Mouse (Mus musculus): Measurements from ENCODE around the gene Arhgap20.

The Arhgap20 gene

DNA sequence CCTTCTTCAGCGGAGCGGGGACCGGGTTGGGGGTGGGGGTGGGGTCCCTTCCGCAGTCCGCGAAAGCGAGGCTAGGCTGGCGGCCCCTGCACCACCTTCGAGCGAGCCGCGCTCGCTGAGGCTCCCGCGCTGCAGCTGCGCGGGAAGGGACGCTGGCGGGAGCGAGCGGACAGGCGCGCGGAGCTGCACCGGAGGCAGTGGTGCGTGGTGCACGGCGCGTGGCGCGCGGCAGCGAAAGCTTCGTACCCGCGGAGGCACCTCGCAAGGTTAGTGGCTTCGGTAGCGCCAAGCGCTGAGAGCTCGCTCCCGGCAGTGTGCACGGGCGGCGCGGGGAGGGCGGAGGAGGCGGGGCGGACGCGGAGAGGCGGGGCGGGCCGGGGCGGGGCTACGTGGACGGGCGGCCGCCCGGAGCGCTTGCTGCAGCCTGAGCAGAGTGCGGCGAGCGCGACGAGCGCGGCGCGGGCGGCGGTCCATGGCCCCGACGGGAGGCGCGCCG is at the start of gene Arhgap20:
Gene Arhgap20, plus strand, starts transcription at position 417 of the 496 bp plus-strand sequence.
- in situ Hi-C loops (cut with MboI; ENCODE audit: low sequenced_read_pairs): loop anchor here (10.0 kb wide), 1 partner anchor 430 kb away; no protein-coding TSS in a partner anchor

DNA sequence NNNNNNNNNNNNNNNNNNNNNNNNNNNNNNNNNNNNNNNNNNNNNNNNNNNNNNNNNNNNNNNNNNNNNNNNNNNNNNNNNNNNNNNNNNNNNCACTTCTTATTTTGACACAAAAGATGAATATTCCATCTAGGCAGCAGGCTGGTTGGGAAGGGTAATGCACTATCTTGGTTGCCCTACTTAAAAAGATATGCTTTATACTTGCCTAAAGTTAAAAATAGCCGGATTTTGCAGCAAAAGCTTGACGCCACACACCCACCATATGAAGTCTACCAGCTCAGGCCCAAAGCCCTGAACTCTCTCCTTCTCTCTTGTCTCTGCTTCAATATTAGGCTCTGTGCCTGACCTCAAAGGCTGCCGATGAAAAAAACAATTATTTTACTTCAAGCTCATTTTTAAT is 46.3 kb upstream of the Arhgap20 start:
- in situ Hi-C loops (cut with MboI; ENCODE audit: low sequenced_read_pairs): no loop called here

DNA sequence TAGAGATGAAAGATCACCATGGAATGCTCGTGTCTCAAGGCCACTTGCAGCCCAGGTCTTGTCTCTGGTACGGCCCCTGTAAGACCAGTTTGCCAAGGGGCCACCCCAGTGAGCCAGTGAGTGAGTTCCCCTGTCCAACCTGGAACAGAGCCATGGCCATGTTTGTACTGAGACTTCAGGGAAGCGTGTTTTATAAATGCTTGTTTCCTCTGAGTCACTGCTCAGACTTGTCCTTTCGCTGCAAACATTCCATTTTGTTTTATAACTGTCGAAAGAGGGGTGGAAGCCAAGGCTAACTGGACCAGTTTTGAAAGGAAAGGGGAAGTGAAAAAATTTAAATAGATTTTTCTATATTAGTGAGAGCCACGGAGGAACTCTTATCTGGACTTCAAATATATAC is 37.2 kb upstream of the Arhgap20 start:
- in situ Hi-C loops (cut with MboI; ENCODE audit: low sequenced_read_pairs): no loop called here

- in situ Hi-C loops (cut with MboI; ENCODE audit: low sequenced_read_pairs): no loop called here
Measured at GRCm38 (mm10) chr9:51735180-51736034, 29.7 kb upstream of the Arhgap20 start.

- in situ Hi-C loops (cut with MboI; ENCODE audit: low sequenced_read_pairs): no loop called here
Measured at GRCm38 (mm10) chr9:51736750-51737368, 28.3 kb upstream of the Arhgap20 start.

DNA sequence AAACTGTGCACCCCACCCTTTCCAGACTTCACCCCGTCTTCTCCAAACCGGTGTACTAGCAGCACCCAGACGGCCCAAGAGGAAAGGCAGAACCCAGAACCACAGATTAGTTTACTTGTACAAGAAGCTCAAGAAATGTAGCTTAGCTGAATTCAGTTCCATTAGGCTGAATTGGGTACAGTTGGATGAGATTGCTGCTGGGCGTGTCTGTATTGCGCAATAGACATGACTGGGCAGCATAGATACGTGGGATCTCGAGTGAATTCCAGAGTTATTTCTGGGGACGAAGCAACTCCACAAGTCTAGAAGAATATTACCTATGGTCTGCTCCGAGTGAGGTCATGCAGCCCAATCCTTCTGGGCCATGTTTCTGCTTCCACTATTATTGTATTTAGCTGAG is 26.8 kb upstream of the Arhgap20 start:
- in situ Hi-C loops (cut with MboI; ENCODE audit: low sequenced_read_pairs): no loop called here

GRCm38 (mm10) chr9:51739826-51740225 is 25.3 kb upstream of the Arhgap20 start:
- in situ Hi-C loops (cut with MboI; ENCODE audit: low sequenced_read_pairs): no loop called here

GRCm38 (mm10) chr9:51750144-51750543 is 15.0 kb upstream of the Arhgap20 start:
- in situ Hi-C loops (cut with MboI; ENCODE audit: low sequenced_read_pairs): no loop called here

DNA sequence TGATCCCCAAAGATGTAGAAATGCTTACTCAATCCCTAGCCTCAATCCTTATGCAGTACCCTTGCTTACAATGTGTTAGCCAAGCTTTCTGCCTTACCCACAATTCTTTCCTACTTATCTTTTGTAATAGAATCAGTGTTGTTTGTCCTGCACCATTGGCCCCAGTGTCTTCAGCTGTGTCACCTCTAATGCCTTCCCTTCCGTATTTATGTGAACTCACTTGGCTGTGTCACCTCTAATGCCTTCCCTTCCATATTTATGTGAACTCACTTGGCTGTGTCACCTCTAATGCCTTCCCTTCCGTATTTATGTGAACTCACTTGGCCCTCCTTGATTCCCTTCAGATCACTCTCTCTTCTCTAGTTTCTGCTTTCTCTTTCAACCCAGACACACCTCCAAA is 4.1 kb upstream of the Arhgap20 start:
- in situ Hi-C loops (cut with MboI; ENCODE audit: low sequenced_read_pairs): loop anchor here (10.0 kb wide), 1 partner anchor 426 kb away; no protein-coding TSS in a partner anchor

GRCm38 (mm10) chr9:51764041-51764875 is 879 bp upstream of the Arhgap20 start:
- in situ Hi-C loops (cut with MboI; ENCODE audit: low sequenced_read_pairs): loop anchor here (10.0 kb wide), 1 partner anchor 429 kb away; no protein-coding TSS in a partner anchor

GRCm38 (mm10) chr9:51765417-51766174 is 459 bp downstream of the Arhgap20 start:
- in situ Hi-C loops (cut with MboI; ENCODE audit: low sequenced_read_pairs): loop anchor here (10.0 kb wide), 1 partner anchor 431 kb away; no protein-coding TSS in a partner anchor

DNA sequence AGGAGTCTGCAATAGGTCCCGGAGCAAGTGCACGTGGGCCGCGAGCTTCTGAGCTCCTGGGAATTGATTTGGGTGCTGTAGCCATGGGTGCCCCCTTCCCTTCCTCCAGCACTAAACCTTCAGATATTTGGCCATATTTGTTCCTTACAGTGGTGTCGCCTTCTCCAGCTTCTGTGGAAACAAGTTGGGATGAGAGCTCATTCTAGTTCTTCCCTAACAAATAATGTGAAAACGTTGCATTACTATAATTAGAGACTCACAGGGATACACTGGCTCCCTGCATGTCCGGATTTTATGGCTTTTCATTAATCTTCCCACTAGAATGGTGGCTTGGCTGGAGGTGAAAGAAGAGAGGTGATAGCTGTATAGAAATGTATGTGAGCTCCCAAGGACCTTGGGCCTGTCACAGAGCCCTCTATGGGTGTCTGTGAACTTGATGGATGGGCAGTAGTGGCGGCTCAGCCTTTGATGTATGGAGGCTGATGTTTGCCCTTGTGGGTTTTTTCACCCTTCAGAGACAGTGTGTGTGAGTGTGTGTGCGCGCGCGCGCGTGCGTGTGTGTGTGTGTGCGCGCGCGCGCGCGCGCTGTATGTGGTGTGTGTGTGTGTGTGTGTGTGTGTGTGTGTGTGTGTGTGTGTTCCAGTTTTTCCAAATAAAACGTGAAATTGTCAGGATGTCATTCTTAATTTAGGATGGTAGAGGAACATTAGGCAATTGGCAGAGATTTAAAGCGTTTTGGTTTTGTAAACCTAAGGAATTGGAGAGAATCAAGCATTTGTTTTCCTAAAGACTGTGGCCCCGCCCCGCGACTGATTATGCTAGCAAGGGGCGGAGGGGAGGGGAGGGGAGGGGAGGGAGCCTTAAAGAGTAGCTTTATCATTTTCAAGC is 1.3 kb downstream of the Arhgap20 start:
- in situ Hi-C loops (cut with MboI; ENCODE audit: low sequenced_read_pairs): loop anchor here (10.0 kb wide), 1 partner anchor 432 kb away; no protein-coding TSS in a partner anchor

GRCm38 (mm10) chr9:51774201-51774600 is 9.1 kb downstream of the Arhgap20 start:
- in situ Hi-C loops (cut with MboI; ENCODE audit: low sequenced_read_pairs): no loop called here

DNA sequence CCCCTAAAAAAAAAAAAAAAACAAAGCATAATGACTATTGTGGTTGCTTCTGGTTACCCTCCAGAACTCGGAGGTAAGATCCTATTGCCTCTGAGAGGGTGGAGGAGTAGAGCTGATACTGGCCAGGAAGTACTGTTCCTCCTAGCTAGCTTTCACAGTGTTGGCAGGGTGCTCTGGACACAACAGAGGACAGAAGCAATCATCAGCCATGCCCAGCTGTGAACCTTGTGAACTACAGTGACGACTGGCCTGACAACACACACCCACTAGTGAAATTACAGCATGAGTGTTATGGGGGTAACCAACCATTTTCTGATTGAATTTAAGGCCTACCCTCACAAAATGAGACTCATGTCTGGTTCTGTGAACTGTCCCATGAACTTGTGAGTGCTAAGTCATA is 11.3 kb downstream of the Arhgap20 start:
- in situ Hi-C loops (cut with MboI; ENCODE audit: low sequenced_read_pairs): no loop called here

- in situ Hi-C loops (cut with MboI; ENCODE audit: low sequenced_read_pairs): no loop called here
Measured at GRCm38 (mm10) chr9:51777180-51777579, 12.0 kb downstream of the Arhgap20 start.

GRCm38 (mm10) chr9:51779232-51779631 is 14.1 kb downstream of the Arhgap20 start:
- in situ Hi-C loops (cut with MboI; ENCODE audit: low sequenced_read_pairs): no loop called here

- in situ Hi-C loops (cut with MboI; ENCODE audit: low sequenced_read_pairs): no loop called here
Measured at GRCm38 (mm10) chr9:51781092-51781491, 16.0 kb downstream of the Arhgap20 start.

DNA sequence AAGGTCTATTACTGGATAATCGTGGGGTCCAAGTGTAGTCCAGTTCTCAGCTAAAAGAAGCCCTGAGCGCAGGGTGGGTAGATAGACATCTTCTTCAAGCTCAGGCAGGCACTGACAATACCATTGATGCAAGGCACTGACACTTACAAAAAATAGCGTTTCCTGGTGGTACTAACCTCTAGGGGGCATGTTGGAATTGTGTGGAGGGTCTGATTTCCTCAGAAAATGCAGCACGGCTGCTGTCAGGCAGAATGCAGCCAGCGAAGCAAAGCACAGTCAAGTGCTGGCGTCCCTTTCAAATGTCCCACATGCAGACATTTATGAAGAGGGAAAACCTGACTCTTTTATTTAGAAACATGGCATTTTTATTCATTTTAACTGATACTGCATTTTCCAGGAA is 22.2 kb downstream of the Arhgap20 start:
- in situ Hi-C loops (cut with MboI; ENCODE audit: low sequenced_read_pairs): no loop called here

DNA sequence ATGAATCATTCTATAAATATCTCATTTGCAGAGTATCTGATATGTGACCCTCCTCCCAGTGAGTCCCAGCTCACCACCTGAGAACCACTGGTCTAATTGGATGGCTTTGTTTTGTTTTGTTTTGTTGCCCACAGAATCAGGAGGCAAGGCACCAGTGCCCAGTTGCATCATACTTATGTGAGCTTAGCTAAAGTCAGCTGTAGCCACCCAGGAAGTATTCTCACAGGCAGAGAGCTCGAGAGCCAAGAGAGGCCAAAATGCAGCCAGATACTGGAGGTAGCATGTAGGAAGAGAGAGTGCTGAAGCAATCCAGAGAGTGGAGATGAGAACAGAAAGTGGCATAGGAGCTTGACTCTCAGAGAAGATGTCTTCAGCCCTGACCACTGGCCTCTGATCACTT is 23.3 kb downstream of the Arhgap20 start:
- in situ Hi-C loops (cut with MboI; ENCODE audit: low sequenced_read_pairs): no loop called here
